Mouse (Mus musculus): ENCODE data around the gene Pgam1. TPM values are rescaled to one million over a fixed set of nuclear protein-coding genes. Genes with fewer than 3 reads are reported as not detected.
"Not testable (repeated sequence)": the region's sequence is repeated elsewhere in the genome, so short reads cannot be mapped to it uniquely, and the experiment has no call there.

The Pgam1 gene
- total RNA-seq (2021) = 100 to 1,000 TPM; 115 to 131 TPM
- long read RNA-seq, experiment 1, transcript Pgam1-201 (4 exons, 1,775 nt) = major isoform, 245 of 252 reads
- long read RNA-seq, experiment 1, partial matches to known transcripts = 1 of 252 reads
- long read RNA-seq, experiment 1, other reads (novel, unspliced or antisense) = 6 of 252 reads
- long read RNA-seq, experiment 2, transcript Pgam1-201 (4 exons, 1,775 nt) = major isoform, 162 of 168 reads
- long read RNA-seq, experiment 2, partial matches to known transcripts = 1 of 168 reads
- long read RNA-seq, experiment 2, other reads (novel, unspliced or antisense) = 5 of 168 reads

DNA sequence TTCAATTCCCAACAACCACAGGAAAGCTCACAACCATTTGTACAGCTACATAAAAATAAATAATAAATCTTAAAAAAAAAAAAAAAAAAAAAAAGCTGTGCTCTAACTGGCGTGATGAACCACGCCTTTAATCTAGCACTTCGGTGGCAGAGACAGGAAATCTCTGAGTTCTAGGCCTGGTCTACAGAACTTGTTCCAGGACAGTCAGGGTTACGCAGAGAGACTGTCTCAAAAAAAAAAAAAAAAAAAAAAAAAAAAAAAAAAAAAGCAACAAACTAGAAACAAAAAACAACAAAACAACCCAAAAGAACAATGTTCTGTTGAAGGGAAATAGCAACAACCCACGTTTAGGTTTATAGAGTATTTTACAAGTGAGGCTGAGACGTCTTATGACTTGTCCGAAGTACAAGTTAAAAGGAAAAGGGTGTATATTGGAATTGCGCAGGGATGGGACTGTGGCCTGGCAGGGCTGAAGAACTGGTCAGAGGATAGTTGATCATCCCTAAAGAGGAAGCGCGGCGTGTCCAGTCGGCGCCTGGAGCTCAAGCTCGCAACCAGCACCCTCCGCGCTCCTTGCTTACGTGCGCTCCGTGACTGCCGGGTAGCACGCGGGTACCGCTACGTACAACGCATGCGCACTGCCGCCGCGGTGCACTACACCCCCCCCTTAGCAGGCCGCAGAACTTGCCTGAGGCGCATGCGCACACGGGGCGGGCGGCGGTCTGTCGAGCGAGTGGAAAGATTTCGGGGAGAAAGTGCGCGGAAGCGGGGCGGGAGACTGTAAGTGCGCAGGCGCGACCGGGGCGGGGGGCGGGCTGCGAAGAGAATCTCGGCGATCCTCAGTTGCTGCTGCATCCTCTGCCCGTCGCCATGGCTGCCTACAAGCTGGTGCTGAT is at the start of gene Pgam1:
TSS of gene Pgam1 (plus strand) at position 746 of the 896 bp plus-strand sequence.
- DNase-seq = peak; percentile 97 to 99
- intact Hi-C loops (cut with DNase I) = loop anchor here (5.0 kb wide), 1 partner anchor 111 kb away; no protein-coding TSS in a partner anchor

DNA sequence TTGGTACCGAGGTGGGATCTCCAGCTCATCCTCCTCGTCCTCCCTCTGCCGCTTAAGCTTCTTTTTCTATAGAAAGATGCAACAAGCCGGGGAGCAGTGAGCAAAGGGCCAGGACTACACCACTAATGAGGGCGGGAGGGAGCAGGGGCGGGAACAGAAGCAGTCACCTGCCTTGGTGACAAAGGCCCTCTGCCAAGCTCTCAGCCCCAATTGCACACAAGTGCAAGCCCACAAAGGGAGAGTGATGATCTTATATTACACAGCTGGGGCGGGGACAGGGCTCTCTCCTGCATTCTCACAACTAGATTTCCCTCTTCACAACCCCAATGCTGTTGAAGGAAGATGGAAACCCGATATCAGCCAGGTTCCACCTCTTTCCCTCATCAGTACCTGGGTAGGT is 45.0 kb upstream of the Pgam1 start:
- intact Hi-C loops (cut with DNase I) = loop anchor here (10.0 kb wide), 1 partner anchor 212 kb away; no protein-coding TSS in a partner anchor
- DNase-seq = no peak

DNA sequence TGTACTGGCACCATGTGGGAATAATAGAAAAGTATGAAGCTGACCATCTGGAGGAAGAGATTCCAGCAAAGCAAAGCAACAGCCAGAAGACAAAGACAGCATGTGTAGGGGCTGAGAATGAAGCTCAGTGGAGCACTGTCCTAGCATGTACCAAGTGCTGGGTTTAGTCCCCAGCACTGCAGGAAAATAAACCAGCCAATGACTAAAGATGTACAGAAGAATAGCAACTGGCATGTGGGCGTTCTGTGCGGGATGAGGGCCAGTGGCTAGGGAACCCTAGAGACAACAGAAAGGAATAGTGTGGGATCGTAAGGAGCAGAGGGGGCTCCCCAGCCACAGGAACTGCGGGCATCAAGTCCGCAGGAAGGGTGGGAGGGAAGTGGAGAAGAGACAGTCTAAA is 42.4 kb upstream of the Pgam1 start:
- intact Hi-C loops (cut with DNase I) = loop anchor here (10.0 kb wide), 1 partner anchor 214 kb away; no protein-coding TSS in a partner anchor
- DNase-seq = no peak

DNA sequence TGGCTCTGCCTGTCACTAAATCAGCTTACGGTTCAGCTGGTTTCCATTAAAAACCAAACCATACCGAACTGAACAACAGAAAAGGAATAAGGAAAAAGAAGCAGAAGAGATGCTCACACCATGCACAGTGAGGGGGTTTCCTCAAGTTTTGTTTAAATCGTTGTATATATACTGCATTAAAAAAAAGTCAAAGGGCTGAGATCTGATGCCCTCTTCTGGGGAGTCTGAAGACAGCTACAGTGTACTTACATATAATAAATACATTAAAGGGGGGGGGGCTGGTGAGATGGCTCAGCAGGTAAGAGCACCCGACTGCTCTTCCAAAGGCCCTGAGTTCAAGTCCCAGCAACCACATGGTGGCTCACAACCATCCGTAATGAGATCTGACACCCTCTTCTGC is 41.8 kb upstream of the Pgam1 start:
- intact Hi-C loops (cut with DNase I) = loop anchor here (10.0 kb wide), 1 partner anchor 215 kb away; no protein-coding TSS in a partner anchor
- not testable (repeated sequence) for DNase-seq

DNA sequence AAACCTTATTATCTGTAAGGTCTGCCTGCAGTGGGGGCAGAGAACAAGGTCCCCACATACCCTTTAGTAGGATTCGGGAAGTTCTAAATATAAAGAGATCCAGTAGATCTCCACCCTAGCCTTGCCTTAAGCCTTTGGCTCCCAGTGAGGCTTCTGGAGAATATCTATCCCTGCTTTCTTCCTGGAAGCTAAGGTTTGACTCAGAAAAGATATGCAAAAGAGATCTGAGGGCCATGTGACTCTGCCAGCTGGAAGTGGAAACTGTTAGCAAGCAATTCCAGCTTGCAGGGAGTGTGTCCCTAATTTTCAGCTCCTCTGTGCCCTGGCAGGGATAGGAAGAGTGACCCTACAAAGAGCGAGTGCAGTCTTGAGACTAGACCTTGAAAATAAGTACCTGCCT is 39.4 kb upstream of the Pgam1 start:
- intact Hi-C loops (cut with DNase I) = no loop called here
- DNase-seq = no peak

DNA sequence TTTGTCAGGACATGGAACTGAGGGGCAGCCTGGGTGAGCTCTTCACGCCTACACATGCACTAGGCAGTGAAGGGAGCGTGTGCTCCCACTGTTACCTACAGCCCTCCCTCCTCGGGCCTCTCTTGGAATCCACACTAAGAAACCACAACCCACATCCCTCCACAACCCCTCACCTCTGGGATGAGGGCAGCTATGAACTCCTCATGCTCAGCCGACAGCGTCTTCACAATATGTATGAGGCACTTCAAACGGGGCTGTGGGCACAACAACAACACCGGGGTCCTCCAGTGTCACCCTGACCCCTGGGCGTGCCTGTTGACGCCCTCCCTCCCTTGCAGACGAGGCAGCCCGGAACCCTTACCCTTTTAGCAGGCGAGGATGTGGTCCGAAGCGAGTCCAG is 37.4 kb upstream of the Pgam1 start:
- intact Hi-C loops (cut with DNase I) = no loop called here
- DNase-seq = no peak

DNA sequence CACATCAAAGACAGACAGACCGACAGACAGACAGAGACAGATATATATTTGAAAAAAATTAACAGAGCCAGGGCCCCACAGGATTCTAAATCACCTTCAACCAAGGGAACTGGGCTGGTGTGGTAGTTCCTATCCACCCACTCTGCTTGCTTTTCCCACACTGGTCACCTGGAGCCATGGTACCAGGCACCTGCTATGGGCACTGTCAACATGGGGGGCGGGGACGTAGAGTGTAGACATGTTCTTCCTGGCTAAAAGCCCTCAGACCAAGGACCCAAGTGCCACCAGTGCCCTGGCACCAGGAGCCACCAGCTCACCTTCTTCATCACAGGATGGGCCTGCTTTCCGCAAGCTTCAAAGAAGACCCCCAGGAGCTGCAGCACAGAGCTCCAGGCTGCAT is 29.9 kb upstream of the Pgam1 start:
- intact Hi-C loops (cut with DNase I) = no loop called here
- DNase-seq = no peak

DNA sequence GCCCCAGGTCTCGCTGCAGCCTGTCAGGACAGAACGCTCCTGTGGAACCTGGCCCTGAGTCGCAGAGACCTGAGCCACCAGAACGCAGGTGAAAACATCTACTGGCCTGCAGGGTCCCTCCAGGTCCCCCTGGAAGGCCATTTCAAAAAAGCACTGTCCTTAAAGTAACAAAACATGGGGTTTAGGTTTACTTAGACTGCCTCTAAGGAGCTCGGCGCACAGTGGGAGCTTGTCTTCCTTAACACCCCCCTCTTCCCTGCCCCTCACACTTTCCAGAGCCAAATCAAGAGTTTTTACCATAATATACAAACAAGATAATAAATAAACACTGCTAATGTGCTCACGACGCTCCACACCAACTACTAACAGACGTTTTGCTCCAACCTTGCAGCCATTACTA is 27.8 kb upstream of the Pgam1 start:
- intact Hi-C loops (cut with DNase I) = no loop called here
- DNase-seq = no peak

DNA sequence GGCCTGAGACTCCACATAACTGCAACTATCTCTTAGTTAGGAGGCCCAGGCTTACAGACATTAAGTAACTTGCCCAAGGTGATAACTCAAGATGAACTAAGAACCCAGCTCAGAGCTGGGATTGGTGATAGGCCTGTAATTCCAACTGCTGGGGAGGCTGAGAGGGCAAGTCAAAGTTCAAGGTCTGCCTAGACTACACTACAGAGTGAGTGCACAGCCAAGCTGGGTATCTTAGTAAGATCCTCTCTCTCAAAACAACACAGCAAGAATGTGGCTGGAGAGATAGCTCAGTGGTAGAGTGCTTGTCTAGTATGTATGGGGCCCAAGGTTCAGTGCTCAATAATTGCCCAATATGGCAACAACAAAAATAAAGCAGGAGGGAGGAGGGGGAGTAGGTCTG is 23.5 kb upstream of the Pgam1 start:
- intact Hi-C loops (cut with DNase I) = no loop called here
- DNase-seq = no peak

DNA sequence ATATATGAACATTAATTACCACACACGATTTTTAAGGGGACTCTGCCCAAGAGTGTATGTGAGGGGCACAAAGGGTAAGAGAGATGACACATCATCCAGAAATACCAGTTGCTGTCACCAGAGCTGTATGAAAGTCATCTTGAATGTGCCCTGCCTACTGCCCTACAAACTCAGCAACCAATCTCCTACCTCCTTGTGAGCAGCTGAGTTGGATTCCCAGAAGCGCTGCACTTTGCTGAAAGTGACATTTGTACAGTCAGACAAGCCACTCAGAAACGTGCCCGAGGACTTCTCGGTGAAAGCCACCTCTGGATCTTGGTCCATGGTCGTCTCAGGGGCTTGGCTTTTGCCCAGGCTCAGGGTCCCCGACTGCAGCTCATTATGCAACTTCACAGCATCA is 16.8 kb upstream of the Pgam1 start:
- DNase-seq = no peak
- intact Hi-C loops (cut with DNase I) = loop anchor here (5.0 kb wide), 1 partner anchor 37 kb away; the partner anchor contains the start of genes Exosc1 and Zdhhc16

DNA sequence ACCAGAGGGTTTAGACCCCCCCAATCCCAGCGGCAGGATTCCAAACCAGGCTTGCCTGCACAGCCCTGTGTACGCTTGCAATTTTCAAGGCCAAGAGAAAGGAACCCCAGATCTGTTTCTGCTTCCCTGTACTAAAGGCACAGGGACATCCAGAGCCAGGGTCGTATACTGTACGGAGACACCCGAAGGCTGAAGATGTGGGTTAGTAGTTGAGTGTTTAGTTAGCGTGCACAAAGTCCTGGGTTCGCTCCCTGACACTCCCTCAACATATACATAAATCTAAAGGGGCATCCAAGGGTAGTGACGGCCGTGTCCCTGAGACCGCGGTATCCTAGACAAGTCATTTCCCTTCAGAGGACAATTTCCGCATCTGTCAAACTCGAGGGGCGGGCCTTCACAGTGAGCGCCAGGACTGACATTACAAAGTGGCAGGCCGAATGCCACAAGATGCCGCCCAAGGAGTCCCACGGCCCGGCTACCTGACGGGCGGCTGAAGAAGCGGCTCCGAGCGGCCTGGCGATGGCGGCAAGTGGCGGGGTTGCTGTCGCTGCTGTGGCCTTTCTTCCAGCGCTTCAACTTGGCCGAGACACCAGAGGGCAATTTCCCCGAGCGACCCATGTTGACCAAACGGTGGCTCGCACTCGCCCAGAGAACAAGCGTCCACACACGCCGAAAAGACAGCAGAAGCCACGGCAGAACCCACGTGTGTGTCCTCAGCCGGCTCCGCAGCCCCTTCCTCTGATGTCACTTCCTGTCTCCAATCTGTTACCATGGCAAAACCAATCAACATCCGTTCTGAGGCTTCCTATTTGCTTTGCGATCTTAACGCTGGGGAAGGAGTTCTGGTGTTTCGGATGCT is 16.0 kb upstream of the Pgam1 start, which contains the start of gene Rrp12:
TSS of gene Rrp12 (minus strand) at position 714 of the 859 bp plus-strand sequence.
- peak; percentile 69 to 82 for DNase-seq
- intact Hi-C loops (cut with DNase I) = loop anchor here (5.0 kb wide), 1 partner anchor 37 kb away; the partner anchor contains the start of genes Exosc1 and Zdhhc16

DNA sequence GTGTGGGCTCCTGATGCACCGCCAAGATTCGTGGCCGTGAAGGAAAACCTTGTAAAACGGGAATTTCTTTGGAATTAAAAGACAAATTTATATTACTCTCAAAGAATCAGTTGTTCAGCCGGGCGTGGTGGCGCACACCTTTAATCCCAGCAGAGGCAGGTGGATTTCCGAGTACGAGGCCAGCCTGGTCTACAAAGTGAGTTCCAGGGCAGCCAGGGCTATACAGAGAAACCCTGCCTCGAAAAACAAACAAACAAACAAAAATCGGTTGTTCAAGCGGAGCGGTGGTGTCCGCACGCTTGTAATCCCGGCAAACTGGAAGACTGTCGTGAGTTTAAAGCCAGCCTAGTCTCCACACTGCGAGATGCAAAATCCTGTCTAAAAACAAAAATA is 15.4 kb upstream of the Pgam1 start:
- intact Hi-C loops (cut with DNase I) = loop anchor here (5.0 kb wide), 1 partner anchor 36 kb away; the partner anchor contains the start of genes Exosc1 and Zdhhc16
- no peak for DNase-seq

DNA sequence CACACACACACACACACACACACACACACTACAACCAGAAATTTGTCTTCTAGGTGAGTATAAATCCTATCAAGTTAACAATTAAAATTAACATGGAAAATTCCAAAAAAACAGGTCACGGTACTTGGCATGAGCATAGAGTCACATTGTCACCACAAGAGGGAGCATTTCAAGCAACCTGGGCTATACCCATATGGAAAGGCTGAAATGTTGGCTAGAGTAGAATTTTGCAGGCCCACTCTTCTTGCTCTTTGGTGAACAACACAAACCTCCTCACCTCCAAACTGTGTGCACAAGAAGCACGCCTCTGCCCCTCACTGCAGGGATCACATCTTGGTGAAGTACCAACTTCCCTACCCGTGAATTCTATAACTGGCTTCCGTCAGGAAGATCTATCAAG is 12.9 kb upstream of the Pgam1 start:
- intact Hi-C loops (cut with DNase I) = loop anchor here (2.0 to 5.0 kb wide), 2 partner anchors 33 to 128 kb away; partner anchors contain the start of genes Exosc1 and Zdhhc16
- DNase-seq = peak in 1 of 2 experiments; percentile 33

DNA sequence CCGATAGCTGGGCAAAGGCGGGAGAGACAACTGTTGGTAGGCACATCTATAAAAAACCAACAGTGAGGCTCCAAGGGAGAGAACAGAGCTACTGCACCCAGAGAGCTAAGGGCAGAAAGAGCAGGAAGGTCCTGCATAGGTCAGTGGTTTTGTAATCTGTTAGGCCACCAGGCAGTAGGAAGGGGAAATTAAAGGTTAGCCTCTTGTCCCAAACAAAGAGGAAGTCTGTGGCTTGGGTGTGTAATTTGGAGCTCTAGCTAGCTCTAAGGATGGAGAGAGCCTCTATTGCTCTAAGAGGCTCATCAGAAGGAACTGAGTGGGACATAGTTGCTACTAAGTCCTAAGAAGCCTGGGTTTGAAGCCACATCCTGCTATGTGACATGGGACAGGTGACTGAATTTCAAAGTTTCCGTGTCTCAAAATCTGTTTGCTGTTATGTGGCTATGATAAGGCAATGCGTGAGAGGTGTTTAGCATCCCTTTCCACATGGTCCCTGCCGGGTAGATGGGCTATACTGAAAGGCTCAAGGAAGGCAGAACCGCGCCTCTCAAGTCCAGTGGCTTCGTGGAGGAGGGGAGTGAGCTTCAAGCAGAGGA is 11.1 kb upstream of the Pgam1 start:
- DNase-seq = no peak
- intact Hi-C loops (cut with DNase I) = no loop called here

DNA sequence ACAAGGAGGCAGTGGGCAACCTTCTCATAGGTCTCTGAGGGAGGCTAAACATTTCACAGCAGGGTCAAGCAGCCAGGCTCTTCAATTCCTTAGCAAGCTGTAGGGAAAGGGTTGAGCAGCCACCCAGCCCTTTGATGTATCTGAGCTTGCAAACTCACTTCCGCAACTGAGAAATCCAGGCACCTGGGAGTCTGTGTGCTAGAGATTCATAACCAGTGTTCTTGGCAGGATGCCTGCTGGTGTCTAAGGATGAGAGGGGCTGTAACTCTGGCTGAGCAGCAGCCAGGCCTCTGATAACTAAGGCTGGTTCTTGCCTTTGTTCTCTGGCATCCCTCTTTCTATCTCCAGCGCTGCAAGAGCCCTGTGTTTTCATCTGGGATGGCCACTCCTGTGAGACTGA is 10.0 kb upstream of the Pgam1 start:
- intact Hi-C loops (cut with DNase I) = no loop called here
- no peak for DNase-seq

DNA sequence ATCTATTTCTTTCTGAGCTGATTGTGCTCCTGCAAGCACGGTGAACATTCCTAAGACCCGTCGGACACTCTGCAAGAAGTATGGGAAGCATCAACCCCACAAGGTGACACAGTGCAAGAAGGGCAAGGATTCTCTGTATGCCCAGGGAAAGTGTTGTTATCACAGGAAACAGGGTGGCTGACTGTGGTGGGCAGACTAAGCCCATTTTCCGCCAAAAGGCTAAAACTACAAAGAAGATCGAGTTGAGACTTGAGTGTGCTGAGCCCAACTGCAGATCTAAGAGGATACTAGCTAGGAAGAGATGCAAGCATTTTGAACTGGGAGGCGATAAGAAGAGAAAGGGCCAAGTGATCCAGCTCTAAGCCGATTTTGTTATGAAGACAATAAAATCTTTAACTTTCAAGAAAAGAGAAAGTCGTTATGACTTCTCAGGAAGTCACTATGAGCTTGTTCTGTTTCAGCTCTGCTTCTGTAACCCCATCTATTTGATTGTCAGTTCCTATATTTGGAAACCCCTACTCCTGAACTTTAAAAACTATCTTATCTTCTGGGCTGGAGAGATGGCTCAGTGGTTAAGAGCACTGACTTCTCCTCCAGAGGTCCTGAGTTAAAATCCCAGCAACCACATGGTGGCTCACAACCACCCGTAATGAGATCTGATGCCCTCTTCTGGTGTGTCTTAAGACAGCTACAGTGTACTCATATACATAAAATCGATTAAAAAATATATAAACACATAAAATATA is 8.7 kb upstream of the Pgam1 start:
- no peak for DNase-seq
- intact Hi-C loops (cut with DNase I) = no loop called here

DNA sequence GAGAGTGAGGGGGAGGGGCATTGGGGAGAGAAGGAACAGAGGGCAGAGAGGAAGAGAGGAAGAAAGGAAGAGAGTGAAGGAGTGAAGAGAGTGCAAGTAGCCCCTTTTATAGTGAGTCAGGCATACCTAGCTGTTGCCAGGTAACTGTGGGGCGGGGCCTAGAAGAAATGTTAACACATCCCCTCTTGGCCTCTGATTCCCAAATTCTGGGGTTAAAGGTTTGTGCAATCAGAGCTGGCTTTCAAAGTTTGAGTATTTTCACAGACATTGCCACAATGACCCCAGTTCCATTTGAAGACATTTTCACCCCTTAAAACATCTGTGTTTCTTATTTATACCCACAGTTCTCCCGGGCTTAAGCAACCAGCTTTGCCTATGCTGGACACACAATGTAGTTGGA is 6.5 kb upstream of the Pgam1 start:
- intact Hi-C loops (cut with DNase I) = no loop called here

DNA sequence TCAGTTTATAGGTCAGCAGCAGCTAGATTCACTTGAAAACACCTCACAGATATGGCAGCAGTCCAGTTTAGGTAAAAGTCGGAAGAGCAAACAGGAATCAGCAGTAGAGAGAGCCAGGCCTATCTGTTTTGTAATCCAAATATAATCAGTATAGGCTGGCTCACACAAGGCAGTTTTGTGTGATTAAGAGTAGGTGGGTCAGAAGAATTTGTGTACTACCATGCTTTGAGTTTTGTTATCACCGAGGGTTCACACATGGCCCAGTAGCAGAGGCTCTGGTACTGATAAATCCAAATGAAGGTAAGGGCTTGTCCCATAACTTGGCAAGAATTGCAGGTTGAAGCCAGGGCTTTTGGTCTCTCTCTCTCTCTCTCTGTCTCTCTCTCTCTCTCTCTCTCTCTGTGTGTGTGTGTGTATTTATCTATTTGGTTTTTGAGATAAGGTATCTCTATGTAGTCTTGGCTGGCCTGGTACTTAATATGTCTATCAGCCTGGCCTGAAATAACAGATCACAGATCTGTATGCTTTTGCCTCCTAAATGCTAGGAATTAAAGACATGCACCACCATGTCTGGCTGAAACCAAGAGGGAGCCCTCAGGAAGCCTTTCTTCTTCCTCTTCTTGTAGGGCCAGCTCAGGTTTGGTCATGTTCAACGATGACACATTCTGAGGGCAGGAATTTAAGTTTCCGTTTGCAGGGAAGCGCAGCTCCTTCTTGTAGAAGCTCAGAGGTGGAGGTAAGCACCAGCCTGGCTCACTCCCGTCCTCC is 5.2 kb upstream of the Pgam1 start:
- intact Hi-C loops (cut with DNase I) = no loop called here
- no peak for DNase-seq

More for the DNA sequence above, 6.5 kb upstream of the Pgam1 start:
- DNase-seq = no peak

Measured in heart, postnatal 14 days (tissue).